Mouse (Mus musculus) heart, postnatal 10 days (tissue): Measurements from ENCODE around the gene Pdcd4. TPM values are rescaled to one million over a fixed set of nuclear protein-coding genes. Genes with fewer than 3 reads are reported as not detected.
A peak's percentile ranks its signal among the peaks of the same experiment; 100 is the strongest.
"Not testable (repeated sequence)": the region's sequence is repeated elsewhere in the genome, so short reads cannot be mapped to it uniquely, and the experiment has no call there.

Source experiments
- DNase-seq, 2 experiments: peaks; one replicate each; pipeline ENCODE4 v3.0.0; 2021
- intact Hi-C: fragments of 180-260 bp; cut with DNase I; formaldehyde crosslinking; loops from one replicate; pipeline ENCODE4 v1.15.1; 2025
- total RNA-seq, 2 experiments: library from RNA; stranded (reverse); gene quantifications; 2 replicates each; pipeline ENCODE4 v1.2.3; 2021

The Pdcd4 gene
- total RNA-seq, 2 experiments from 2014 or later, result 30.2 to 31.0 TPM

DNA sequence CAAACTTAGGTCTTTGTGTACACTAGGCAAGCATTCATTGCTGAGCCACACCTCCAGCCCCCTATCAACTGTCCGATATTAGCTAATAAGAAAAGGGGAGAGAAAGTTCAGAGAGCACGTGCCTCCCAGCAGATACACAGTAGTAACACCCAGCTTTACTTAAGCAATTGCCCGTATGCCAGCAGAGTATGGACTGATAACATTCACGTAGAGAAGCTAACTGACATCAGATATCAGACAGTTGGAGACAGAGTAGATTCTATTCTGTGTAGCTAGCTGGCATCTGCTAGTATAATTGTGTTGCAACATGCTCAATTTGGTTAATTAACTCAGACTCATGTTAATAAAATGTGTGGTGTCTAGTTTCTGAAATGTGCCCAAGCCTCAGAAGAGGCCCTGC, 49.1 kb downstream of the Pdcd4 start:
- intact Hi-C loops, result loop anchor here (5.0 kb wide), 1 partner anchor 39 kb away; no protein-coding TSS in a partner anchor
- DNase-seq, result no peak

DNA sequence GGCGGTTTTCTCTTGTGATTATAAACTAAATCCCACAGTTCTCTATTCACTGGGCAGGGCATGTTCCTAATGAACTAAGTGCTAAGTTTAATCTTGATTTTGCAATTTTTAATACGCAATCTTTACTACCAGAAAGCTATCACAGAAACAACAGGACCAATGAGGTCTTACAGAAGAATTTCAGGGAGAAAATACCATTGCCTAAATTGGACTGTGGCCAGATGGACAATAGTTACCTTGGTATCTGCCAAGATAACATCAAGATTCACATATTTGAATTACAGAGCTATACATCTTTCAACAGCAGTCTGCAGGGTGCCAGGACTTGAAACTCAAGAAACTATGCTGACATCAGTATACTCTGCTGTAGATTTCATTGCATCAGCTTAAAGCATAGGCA, 50.3 kb downstream of the Pdcd4 start:
- no peak for DNase-seq
- intact Hi-C loops, result loop anchor here (5.0 kb wide), 1 partner anchor 40 kb away; no protein-coding TSS in a partner anchor

DNA sequence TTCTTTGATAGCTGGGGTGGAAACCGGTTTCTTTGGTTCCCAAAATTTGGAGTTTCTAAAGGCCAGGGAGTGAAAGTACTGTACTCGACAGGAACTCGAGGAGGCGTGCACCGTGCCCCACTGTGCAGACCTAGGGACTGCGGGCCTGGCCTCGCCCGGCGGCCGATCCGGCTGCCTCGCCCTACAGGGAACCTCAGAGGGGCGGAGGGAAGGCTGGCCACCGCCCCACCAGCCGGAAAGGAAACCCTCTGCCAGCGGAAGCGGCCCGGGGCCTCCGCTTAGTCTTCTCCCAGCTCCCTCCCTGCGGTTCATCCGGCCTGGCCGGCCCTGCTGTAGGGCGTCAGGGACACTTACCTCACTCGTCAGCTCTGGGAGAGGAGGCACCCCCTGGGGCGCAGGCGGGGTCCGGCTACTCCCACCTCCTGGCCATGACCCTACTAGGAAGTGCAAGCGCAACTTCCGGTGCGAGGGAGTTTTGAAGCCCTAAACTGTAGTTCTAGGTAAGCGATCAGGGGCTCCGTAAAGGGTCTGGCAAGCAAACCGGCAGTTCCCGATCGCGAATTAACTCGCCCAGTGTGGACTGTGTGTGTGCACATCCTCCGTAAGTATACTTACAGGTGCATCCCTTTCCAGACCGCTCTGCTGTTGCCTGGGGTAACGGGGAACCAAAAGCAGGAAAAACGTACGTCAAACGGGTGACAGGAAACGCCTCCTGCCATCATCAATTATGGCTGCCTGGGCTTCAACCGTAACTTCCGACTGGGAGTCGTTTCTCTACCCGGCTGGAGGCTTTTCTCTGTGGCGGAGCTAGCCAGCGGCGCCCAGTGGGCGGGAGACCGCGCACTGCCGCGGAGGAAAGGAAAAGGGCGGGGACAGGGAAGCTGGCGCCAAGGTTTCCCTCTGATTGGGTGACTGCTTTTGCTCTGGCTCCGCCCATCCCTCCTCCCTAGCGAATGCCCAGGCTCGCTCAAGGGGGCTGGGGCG, 52.1 kb downstream of the Pdcd4 start, which contains the start of the genes Shoc2 and Bbip1:
Gene Shoc2 (plus strand): TSS at position 505 of the 984 bp plus-strand sequence.
Gene Bbip1 (minus strand): TSS at position 826 of the 984 bp plus-strand sequence.
- DNase-seq, result peak; percentile 98 to 99
- intact Hi-C loops, result loop anchor here (5.0 kb wide), 1 partner anchor 42 kb away; no protein-coding TSS in a partner anchor

DNA sequence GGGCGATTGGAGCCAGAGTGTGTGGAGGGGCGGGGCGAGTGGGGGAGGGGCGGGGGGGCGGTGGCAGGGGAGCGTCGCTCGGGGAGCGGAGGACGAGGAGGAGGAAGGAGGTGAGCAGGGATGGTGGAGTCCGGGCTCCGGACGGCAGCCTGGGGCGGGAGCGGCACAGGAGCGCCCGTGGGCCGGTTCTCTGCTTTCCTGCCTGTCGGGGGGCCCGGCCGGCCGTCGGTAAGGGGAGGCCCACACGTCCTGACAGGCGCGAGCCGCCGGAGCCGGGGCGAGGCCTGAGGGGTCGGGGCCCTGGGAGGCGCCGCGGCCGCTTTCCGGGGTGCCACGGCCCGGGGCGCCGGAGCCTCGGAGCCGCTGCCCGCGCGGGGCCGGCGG, 52.7 kb downstream of the Pdcd4 start:
- no peak for DNase-seq
- intact Hi-C loops, result loop anchor here (5.0 kb wide), 4 partner anchors 42 to 1118 kb away; no protein-coding TSS in a partner anchor

GRCm38 (mm10) chr19:53945171-53946042, 53.4 kb downstream of the Pdcd4 start:
- intact Hi-C loops, result loop anchor here (5.0 kb wide), 3 partner anchors 47 to 1117 kb away; no protein-coding TSS in a partner anchor
- DNase-seq, result peak; percentile 54 to 69

- intact Hi-C loops, result no loop called here
- DNase-seq, result no peak
Observed at GRCm38 (mm10) chr19:53957513-53957912, 65.5 kb downstream of the Pdcd4 start.

GRCm38 (mm10) chr19:53962511-53962910, 70.5 kb downstream of the Pdcd4 start:
- DNase-seq, result no peak
- intact Hi-C loops, result no loop called here

DNA sequence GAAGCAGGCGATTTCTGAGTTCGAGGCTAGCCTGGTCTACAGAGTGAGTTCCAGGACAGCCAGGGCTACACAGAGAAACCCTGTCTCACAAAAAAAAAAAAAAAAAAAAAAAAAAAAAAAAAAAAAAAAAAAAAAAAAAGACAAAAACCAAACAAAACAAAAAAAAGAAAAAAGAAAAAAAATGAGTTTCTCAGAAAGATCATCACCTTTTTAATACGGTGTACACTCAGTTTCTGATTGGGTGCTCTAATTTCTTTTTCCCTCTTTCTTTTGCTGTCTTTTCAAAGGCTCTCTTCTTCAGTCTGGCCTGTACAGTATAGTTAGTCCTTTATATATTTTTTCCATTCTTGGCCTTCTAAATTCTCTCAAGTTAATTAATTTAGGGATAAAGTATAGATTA, 72.3 kb downstream of the Pdcd4 start:
- DNase-seq, intact Hi-C loops: not testable (repeated sequence)

DNA sequence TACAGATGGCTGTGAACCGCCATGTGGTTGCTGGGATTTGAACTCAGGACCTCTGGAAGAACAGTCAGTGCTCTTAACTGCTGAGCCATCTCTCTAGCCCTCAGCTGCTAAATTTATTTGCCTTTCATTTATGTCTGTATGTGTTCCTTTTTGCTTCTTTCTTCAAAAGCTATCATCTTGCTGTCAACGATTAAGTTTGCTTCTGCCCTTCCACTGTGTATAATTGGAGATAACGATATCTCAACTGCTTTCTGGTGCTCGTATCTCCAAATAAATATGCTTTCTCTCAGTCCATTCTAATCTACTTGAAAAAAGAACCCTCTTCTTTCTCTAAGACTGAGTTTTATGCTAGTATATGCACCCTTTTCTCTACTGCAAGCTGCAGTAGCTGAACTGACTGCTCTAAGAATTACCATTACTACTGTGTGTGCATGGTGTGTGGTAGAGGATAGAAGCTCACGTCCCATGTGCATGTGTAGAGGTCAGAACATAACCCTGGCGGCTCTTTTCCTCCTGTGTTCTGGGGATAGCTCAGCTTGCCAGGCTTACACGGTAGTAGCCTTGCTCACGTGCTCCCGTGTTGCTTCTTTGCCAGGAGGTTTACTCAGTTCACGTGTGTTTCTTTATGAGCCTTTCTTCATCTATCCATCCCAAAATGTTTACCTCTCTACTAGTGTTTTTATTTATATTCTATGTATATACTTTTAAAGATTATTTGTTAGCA, 73.0 kb downstream of the Pdcd4 start:
- no peak for DNase-seq
- intact Hi-C loops, result no loop called here

DNA sequence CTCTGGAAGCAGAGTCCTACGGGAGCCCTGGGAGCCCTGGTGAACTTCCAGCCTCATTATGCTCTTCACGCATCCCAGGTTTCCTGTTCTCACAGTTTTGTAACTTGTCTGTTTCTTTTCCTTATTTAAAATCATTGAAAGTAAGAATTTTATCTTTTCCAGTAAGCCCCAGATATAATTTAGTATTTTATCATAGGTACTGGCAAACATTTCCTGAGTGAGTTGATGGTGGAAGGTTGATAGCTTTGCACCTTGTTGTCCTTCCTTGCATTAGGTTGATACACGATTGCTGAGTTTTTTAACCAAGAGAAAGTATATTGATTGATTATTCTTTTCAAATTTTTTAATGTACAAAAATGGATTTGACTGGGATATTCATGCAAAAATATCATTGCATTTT, 77.2 kb downstream of the Pdcd4 start:
- intact Hi-C loops, result no loop called here
- no peak for DNase-seq

DNA sequence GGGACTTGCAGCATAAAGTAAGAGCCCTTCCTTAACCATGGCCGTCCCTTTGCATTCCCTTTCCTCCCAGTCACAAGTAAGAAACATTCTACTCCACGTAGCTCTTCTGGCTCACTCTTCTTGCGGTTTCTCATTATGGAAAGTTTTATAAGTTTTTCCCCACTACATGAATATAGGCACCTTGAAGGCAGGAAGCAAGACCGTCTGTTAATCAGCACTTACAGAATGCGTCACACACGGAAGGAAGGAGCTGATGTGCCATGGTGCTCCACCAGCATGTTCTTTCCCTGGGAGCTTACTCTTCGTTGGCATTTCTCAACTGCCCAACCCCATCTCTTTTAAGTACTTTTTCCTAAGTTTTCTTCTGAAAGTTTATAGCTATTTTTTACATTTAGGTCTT, 79.9 kb downstream of the Pdcd4 start:
- intact Hi-C loops, result no loop called here
- no peak for DNase-seq

DNA sequence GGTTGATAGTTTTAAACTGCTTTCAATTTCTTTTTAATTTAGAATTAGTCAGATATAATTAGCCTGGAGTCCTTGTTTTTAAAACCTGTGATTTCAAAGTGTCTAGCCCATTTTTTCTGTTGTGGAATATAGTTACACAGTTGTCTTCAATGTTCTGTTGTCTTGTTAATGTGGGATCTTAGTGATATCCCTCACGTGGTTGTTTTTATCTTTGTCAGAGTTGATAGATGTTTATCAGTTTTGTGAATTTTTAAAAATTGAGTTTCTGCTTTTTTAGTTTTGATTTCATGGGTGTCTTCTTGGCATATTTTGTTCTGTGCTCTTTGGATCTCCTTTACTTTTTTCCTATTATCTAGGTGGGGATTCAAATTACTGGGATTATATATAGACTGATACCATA, 81.6 kb downstream of the Pdcd4 start:
- intact Hi-C loops, result no loop called here

More for the DNA sequence above, 81.6 kb downstream of the Pdcd4 start:
- no peak for DNase-seq

Other genes starting within 250 kb of the Pdcd4 start
- 100 to 1,000 TPM; 257 to 294 TPM for gene Rbm20, start 214.9 kb upstream of the Pdcd4 start, total RNA-seq
- 10 to 100 TPM; 35.8 to 36.7 TPM for gene Shoc2, start 52.1 kb downstream of the Pdcd4 start, total RNA-seq
- gene Bbip1, start 52.4 kb downstream of the Pdcd4 start, total RNA-seq, result 10 to 100 TPM; 33.4 to 37.4 TPM
- gene Adra2a, start 151.9 kb downstream of the Pdcd4 start, total RNA-seq, result under 1 TPM in 1 of 2 experiments, not detected in 1; 0.24 TPM